Mouse (Mus musculus): ENCODE data around the gene Rps24. TPM values are rescaled to one million over a fixed set of nuclear protein-coding genes. Genes with fewer than 3 reads are reported as not detected.
"Not testable (repeated sequence)": the region's sequence is repeated elsewhere in the genome, so short reads cannot be mapped to it uniquely, and the experiment has no call there.

Gene Rps24
- 374 and 426 TPM in 2 replicates for polyA plus RNA-seq (2015; fragmentation: Nextera tagmentation; extraction: Ambion mirVana)

DNA sequence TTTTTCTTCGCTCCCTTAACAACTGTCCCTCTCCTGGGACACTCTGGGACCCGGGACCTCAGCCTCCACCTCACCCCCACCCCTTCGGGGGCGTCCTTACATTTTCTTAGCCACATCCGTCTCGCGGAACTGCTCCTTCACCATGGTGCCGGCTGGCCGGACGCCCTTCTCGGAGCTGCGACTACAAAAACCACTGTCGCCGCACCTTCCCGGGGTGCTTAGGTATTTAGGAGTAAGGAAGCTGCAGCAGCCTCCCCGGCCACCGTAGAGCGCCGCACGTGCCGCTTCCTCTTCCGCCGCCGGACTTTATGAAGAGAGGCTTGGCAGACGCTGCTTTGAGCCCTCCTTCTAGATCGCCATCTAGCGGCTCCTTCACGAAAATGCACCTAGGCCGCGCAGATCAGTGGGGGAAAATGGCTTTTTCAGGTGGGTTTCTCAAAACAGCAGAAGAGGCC is at the start of gene Rps24, which contains the start of gene Polr3a:
TSS of gene Rps24 (plus strand) at position 353 of the 455 bp plus-strand sequence.
TSS of gene Polr3a (minus strand) at position 286 of the 455 bp plus-strand sequence.
- under 1% methylated on average over 30 of the region's 30 CpGs for WGBS (ENCODE audit: insufficient replicate concordance)

DNA sequence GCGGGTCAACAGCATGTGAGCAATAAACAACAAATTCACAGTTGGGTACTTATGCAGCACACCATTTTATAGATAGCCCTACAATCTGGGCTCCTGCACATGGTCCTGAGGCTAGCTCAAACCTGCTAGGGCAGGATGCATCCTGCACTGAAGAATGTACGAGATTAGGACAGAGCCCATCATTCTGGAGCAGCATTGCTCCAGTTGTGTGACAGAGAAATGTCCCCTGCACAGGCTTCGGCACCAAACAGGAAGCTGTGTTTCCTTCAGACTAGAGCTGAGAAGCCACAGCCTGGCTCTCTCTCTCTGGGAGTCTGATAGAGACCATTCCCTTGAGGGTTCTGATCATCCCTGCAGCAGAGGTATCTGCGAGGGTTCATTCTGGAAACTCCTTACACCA is 43.4 kb upstream of the Rps24 start:
- H3K4me3 ChIP-seq (ENCODE audit: low read depth, low read length); H3K4me2 ChIP-seq (ENCODE audit: low read depth, low read length); H3K27me3 ChIP-seq (ENCODE audit: control insufficient read depth, insufficient read depth, low read depth, low read length); H3K36me3 ChIP-seq (ENCODE audit: control insufficient read depth, insufficient read depth); H3K9ac ChIP-seq (ENCODE audit: low read depth, low read length); H3K27ac ChIP-seq (ENCODE audit: low read length); ATAC-seq (ENCODE audit: low read depth); H3K9me3 ChIP-seq (replicated peaks; ENCODE audit: control insufficient read depth, low read length); H3K4me1 ChIP-seq (ENCODE audit: control insufficient read depth, low read depth, low read length): not testable (repeated sequence)
- WGBS (ENCODE audit: insufficient replicate concordance), result 26% methylated on average over 4 of the region's 4 CpGs

More for the DNA sequence above, at the start of gene Rps24, which contains the start of gene Polr3a:
- H3K4me1 ChIP-seq (ENCODE audit: control insufficient read depth, low read depth, low read length), result peaks cover 15% of the 10 kb centered on the region
- peak within 1 kb of the TSS; percentile 70 for H3K4me2 ChIP-seq (ENCODE audit: low read depth, low read length)
- peak within 1 kb of the TSS; percentile 74 for H3K27ac ChIP-seq (ENCODE audit: low read length)
- ATAC-seq (ENCODE audit: low read depth), result peak; percentile 66
- peak within 1 kb of the TSS; percentile 93 for H3K4me3 ChIP-seq (ENCODE audit: low read depth, low read length)
- H3K9me3 ChIP-seq (replicated peaks; ENCODE audit: control insufficient read depth, low read length), result no peaks in the 10 kb centered on the region
- peak within 1 kb of the TSS; percentile 81 for H3K9ac ChIP-seq (ENCODE audit: low read depth, low read length)
- H3K36me3 ChIP-seq (ENCODE audit: control insufficient read depth, insufficient read depth), result peaks cover 8% of the 10 kb centered on the region
- H3K27me3 ChIP-seq (ENCODE audit: control insufficient read depth, insufficient read depth, low read depth, low read length), result no peaks in the 10 kb centered on the region

DNA sequence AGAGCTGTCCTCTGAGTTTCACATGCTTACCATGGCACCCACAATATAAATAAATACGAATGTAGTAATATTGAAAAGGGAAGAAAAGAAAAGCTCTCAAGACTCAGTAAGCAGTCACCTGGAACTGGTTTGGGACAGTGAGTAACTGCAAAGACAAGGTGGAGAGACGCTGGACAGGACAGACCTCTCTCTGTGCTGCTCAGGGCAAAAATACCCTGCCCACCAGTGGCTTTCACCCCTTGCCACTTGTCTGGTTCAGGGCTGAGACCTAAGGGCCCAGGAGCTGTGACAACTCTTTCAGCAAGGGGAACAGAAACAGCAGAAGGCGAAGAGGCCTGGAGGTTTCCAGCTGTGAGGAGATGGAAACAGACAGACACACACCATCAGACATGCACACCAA is 28.7 kb upstream of the Rps24 start:
- H3K36me3 ChIP-seq (ENCODE audit: control insufficient read depth, insufficient read depth), result peaks cover 16% of the 10 kb centered on the region
- H3K27me3 ChIP-seq (ENCODE audit: control insufficient read depth, insufficient read depth, low read depth, low read length), result no peaks in the 10 kb centered on the region
- H3K4me2 ChIP-seq (ENCODE audit: low read depth, low read length), result no peak overlapping the region
- H3K27ac ChIP-seq (ENCODE audit: low read length), result no peak overlapping the region
- no peaks in the 10 kb centered on the region for H3K9me3 ChIP-seq (replicated peaks; ENCODE audit: control insufficient read depth, low read length)
- no peaks in the 10 kb centered on the region for H3K4me1 ChIP-seq (ENCODE audit: control insufficient read depth, low read depth, low read length)
- no peak overlapping the region for H3K9ac ChIP-seq (ENCODE audit: low read depth, low read length)
- no peak for ATAC-seq (ENCODE audit: low read depth)
- 68% methylated on average over 3 of the region's 3 CpGs for WGBS (ENCODE audit: insufficient replicate concordance)
- H3K4me3 ChIP-seq (ENCODE audit: low read depth, low read length), result no peak overlapping the region

DNA sequence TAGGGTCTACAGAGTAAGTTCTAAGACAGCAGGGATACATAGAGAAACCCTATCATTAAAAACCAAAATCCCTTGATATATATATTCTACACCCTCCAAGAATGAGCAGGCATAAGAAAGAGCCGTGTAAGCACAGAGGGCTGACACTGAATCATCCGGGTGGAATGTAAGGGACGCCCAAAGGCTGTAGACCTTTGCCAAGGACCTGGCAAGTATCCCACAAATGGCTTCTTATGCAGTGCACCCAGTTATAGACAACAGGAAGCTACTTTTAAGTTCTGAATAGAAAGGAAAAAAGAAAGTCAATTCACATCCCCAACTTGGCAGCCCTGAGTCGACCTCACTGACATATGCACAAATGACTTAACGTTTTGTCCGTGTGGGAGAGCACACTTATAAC is 18.1 kb upstream of the Rps24 start:
- H3K4me3 ChIP-seq (ENCODE audit: low read depth, low read length), result no peak overlapping the region
- H3K9me3 ChIP-seq (replicated peaks; ENCODE audit: control insufficient read depth, low read length), result no peaks in the 10 kb centered on the region
- H3K4me1 ChIP-seq (ENCODE audit: control insufficient read depth, low read depth, low read length), result no peaks in the 10 kb centered on the region
- no peak for ATAC-seq (ENCODE audit: low read depth)
- no peak overlapping the region for H3K27ac ChIP-seq (ENCODE audit: low read length)
- peaks cover 31% of the 10 kb centered on the region for H3K36me3 ChIP-seq (ENCODE audit: control insufficient read depth, insufficient read depth)
- no peak overlapping the region for H3K9ac ChIP-seq (ENCODE audit: low read depth, low read length)
- WGBS (ENCODE audit: insufficient replicate concordance), result 75% methylated on average over 6 of the region's 6 CpGs
- H3K4me2 ChIP-seq (ENCODE audit: low read depth, low read length), result no peak overlapping the region
- H3K27me3 ChIP-seq (ENCODE audit: control insufficient read depth, insufficient read depth, low read depth, low read length), result no peaks in the 10 kb centered on the region

DNA sequence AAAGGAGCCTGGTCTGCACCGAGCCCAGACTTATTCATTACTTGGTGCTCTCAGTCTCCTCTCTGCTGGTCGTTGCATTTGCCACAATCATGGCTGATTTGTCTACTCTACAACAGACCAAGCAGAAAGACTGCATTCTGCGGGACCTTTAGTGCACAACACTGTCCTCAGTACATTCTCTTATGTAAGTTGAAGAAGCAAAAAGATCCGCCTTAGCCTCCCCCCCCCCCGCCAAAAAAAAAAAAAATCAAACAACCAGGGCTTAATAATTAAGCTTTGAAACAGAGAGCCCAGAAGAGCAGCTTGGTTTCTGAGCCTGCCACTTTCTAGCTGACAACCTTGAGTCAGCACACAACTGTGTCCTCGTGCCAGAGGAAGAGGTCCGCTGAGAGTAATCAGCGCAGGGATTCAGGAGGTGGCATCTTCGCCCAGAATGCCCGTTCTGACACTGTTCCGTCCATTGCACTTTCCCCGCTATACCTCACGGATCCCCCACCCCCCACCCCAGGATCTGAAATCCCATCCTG is 621 bp upstream of the Rps24 start:
- 3% methylated on average over 13 of the region's 13 CpGs for WGBS (ENCODE audit: insufficient replicate concordance)
- H3K4me3 ChIP-seq (ENCODE audit: low read depth, low read length), result peak overlapping the region; percentile 93
- H3K9me3 ChIP-seq (replicated peaks; ENCODE audit: control insufficient read depth, low read length), result no peaks in the 10 kb centered on the region
- no peak for ATAC-seq (ENCODE audit: low read depth)
- H3K4me1 ChIP-seq (ENCODE audit: control insufficient read depth, low read depth, low read length), result peaks cover 11% of the 10 kb centered on the region
- peak overlapping the region; percentile 74 for H3K27ac ChIP-seq (ENCODE audit: low read length)
- peak overlapping the region; percentile 70 for H3K4me2 ChIP-seq (ENCODE audit: low read depth, low read length)
- peak overlapping the region; percentile 81 for H3K9ac ChIP-seq (ENCODE audit: low read depth, low read length)
- no peaks in the 10 kb centered on the region for H3K27me3 ChIP-seq (ENCODE audit: control insufficient read depth, insufficient read depth, low read depth, low read length)
- peaks cover 13% of the 10 kb centered on the region for H3K36me3 ChIP-seq (ENCODE audit: control insufficient read depth, insufficient read depth)

DNA sequence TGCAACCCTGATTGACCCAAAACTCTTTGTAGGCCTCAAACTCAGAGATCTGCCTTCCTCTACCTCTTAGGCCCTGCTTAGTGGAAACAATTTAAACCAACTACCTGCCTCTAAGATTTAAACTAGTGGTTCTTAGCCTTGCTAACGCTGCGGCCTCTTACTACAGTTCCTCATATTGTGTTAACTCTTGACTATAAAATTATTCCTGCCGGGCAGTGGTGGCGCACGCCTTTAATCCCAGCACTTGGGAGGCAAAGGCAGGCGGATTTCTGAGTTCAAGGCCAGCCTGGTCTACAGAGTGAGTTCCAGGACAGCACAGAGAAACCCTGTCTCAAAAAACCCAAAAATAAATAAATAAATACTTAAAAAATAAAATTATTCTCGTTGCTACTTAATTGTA is 2.8 kb downstream of the Rps24 start:
- 71% methylated on average over 7 of the region's 7 CpGs for WGBS (ENCODE audit: insufficient replicate concordance)
- not testable (repeated sequence) for H3K4me2 ChIP-seq (ENCODE audit: low read depth, low read length); H3K4me3 ChIP-seq (ENCODE audit: low read depth, low read length); H3K27me3 ChIP-seq (ENCODE audit: control insufficient read depth, insufficient read depth, low read depth, low read length); H3K9ac ChIP-seq (ENCODE audit: low read depth, low read length); H3K27ac ChIP-seq (ENCODE audit: low read length); H3K9me3 ChIP-seq (replicated peaks; ENCODE audit: control insufficient read depth, low read length); ATAC-seq (ENCODE audit: low read depth)
- Histone ChIP-seq H3K36me3 (ENCODE audit: control insufficient read depth, insufficient read depth) (peaks cover 25% of the 10 kb centered on the region), H3K4me1 (ENCODE audit: control insufficient read depth, low read depth, low read length) (peaks cover 40% of the 10 kb centered on the region)

DNA sequence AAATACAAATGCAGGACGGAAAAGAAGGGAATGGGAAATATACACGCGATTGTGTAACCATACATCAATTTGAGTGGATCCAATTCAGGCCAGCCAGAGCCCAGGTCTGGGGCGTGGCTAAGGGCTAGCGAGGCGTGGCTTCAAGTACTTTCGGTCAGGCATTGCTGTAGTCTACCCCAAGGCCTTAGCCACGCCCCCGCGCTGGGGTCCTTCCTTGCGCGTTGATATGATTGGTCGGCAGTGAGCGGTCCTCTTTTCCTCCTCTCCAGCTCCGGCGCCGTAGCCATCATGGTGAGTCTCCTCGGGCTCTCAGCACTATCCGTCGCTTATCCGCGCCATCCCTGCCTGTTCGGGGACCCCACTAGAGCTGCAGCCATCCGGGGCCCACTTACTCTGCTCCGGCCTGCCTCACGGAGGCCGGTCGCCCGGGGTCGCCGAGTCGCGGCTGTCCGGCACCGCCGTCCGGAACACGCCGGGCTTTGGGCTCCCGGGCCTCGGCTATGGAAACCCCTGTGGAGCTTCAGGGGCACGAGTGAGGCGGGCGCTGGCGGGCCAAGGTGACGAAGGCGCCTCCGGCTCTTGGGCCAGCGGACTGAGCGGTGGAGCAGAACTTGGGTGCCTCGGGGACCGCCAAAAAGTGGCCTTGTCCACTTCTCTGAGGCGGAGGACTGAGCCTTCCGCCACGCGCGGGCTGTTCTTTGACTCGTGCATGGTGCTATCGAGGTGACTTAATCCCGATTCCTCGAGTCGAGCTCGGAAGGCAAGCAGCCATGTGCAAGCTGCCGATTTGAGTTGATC is 3.7 kb downstream of the Rps24 start:
- Histone ChIP-seq H3K36me3 (ENCODE audit: control insufficient read depth, insufficient read depth) (peaks cover 33% of the 10 kb centered on the region), H3K9me3 (replicated peaks; ENCODE audit: control insufficient read depth, low read length) (no peaks in the 10 kb centered on the region), H3K4me1 (ENCODE audit: control insufficient read depth, low read depth, low read length) (peaks cover 36% of the 10 kb centered on the region), H3K9ac (ENCODE audit: low read depth, low read length) (peak overlapping the region; percentile 90), H3K27ac (ENCODE audit: low read length) (peak overlapping the region; percentile 66), H3K27me3 (ENCODE audit: control insufficient read depth, insufficient read depth, low read depth, low read length) (no peaks in the 10 kb centered on the region), H3K4me3 (ENCODE audit: low read depth, low read length) (peak overlapping the region; percentile 89), H3K4me2 (ENCODE audit: low read depth, low read length) (peak overlapping the region; percentile 82)
- under 1% methylated on average over 64 of the region's 64 CpGs for WGBS (ENCODE audit: insufficient replicate concordance)
- peak; percentile 93 for ATAC-seq (ENCODE audit: low read depth)

DNA sequence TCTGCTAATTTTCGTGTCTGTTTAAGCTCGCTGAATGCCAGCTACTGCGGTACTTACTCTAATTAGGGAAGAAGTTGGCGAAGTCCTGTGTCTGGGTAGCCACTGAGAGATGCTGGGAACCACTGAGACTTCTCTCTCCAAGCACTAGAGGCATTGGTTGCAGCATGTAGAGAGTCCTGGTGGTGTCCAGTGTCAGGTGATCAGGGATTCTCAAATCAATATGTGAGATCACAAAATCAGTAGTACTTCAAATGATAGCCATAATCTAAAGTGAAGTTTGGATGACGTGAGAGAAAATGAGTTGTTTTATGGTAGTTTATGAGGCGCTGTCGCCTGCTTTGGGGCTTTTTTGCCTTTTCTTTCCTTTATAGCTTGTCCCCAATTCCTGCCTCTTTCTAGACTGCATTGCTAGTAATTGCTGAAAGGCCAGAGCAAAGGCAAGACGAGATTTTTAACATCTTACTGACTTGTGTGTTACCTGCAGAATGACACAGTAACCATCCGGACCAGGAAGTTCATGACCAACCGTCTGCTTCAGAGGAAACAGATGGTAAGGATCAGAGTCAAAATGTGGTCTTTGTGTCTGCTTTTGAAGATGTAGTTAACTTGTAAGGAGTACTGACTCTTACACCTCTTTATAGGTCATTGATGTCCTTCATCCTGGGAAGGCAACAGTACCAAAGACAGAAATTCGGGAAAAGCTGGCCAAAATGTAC is 4.5 kb downstream of the Rps24 start:
- peak overlapping the region; percentile 89 for H3K4me3 ChIP-seq (ENCODE audit: low read depth, low read length)
- ATAC-seq (ENCODE audit: low read depth), result no peak
- peak overlapping the region; percentile 90 for H3K9ac ChIP-seq (ENCODE audit: low read depth, low read length)
- H3K27ac ChIP-seq (ENCODE audit: low read length), result peak overlapping the region; percentile 66
- H3K36me3 ChIP-seq (ENCODE audit: control insufficient read depth, insufficient read depth), result peaks cover 40% of the 10 kb centered on the region
- no peaks in the 10 kb centered on the region for H3K9me3 ChIP-seq (replicated peaks; ENCODE audit: control insufficient read depth, low read length)
- no peaks in the 10 kb centered on the region for H3K27me3 ChIP-seq (ENCODE audit: control insufficient read depth, insufficient read depth, low read depth, low read length)
- WGBS (ENCODE audit: insufficient replicate concordance), result under 1% methylated on average over 11 of the region's 11 CpGs
- peak overlapping the region; percentile 82 for H3K4me2 ChIP-seq (ENCODE audit: low read depth, low read length)
- H3K4me1 ChIP-seq (ENCODE audit: control insufficient read depth, low read depth, low read length), result peaks cover 31% of the 10 kb centered on the region
